Mouse (Mus musculus) hindbrain, embryonic 13.5 days (tissue): ENCODE results near the gene Tbc1d12. TPM values are rescaled to one million over a fixed set of nuclear protein-coding genes. Genes with fewer than 3 reads are reported as not detected.

Experiments used
- ATAC-seq: fragments of 200-750 bp; cut with Nextera tagmentation; 2 replicates; pipeline ENCODE4 v1.8.0; 2017; ENCODE audit warnings: moderate TSS enrichment; ENCODE audit not compliant: low FRiP score
- H3K27ac ChIP-seq: fragments of 300-500 bp; sonication (generic); 2 replicates; pipeline ENCODE4 v1.5.1; 2015; ENCODE audit warnings: inconsistent platforms, mild to moderate bottlenecking, moderate library complexity
- H3K27me3 ChIP-seq: fragments of 300-500 bp; sonication (generic); 2 replicates; pipeline ENCODE4 v1.6.1; 2015; ENCODE audit warnings: mild to moderate bottlenecking, inconsistent platforms
- H3K36me3 ChIP-seq: fragments of 300-500 bp; sonication (generic); 2 replicates; pipeline ENCODE4 v1.6.1; 2015; ENCODE audit warnings: mild to moderate bottlenecking, inconsistent platforms
- H3K4me1 ChIP-seq: fragments of 300-500 bp; sonication (generic); replicated peaks from 2 replicates; pipeline ENCODE4 v1.6.1; 2015; ENCODE audit warnings: inconsistent platforms
- H3K4me2 ChIP-seq: fragments of 300-500 bp; sonication (generic); 2 replicates; pipeline ENCODE4 v1.6.1; 2015; ENCODE audit warnings: inconsistent platforms, mild to moderate bottlenecking, moderate library complexity
- H3K4me3 ChIP-seq: fragments of 300-500 bp; sonication (generic); 2 replicates; pipeline ENCODE4 v1.5.1; 2015; ENCODE audit warnings: mild to moderate bottlenecking, inconsistent platforms
- H3K9ac ChIP-seq: fragments of 300-500 bp; sonication (generic); 2 replicates; pipeline ENCODE4 v1.6.1; 2015; ENCODE audit warnings: mild to moderate bottlenecking, inconsistent platforms
- H3K9me3 ChIP-seq: fragments of 300-500 bp; sonication (generic); 2 replicates; pipeline ENCODE4 v1.6.1; 2016; ENCODE audit warnings: inconsistent platforms
- WGBS: fragments of 180-500 bp; shearing (Covaris S2); methylation state at CpG from one replicate; pipeline ENCODE4 v1.1.7; 2015; 5-methylcytosine and 5-hydroxymethylcytosine counted together
- polyA plus RNA-seq: library from polyadenylated mRNA; unstranded; fragments of >200 nt; fragmentation: Nextera tagmentation; extraction: Ambion mirVana; gene quantifications from 2 replicates; pipeline ENCODE4 v1.2.1, GENCODE M21; 2015

The Tbc1d12 gene
- 5.0 and 6.0 TPM in 2 replicates for polyA plus RNA-seq

DNA sequence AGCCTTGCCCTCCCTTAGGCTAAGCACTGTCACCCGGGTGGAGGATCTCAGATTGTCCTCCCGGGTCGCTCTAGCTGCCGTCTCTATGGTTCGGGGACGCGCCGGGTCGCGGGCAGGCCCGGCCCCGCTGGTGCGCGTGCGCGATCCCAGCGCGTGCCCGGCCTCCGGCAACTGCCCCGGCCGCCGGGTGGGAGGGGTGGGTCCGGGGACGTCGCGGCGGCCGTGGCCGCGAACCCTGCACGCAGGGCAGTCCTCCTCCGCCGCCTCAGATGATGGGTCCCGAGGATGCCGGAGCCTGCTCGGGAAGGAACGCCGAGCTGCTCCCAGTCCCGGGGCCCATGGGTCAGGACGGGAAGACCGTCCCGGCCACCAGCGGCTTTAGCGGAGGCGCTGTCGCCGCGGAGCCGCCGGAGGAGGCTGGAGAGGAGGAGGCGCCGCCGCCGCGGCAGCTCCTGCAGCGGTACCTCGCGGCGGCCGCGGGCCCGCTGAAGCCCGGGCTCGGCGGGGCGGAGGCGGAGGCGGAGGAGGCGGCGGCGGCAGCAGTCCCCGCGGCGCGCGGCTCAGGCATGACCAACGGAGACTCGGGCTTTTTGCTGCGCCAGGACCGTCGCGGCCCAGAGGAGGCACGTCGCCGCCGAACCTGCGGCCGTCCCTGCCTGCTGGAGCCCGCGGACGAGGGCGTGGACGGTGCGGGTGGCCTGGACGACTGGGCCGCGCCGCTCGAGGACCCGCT is at the start of gene Tbc1d12:
Tbc1d12 (plus strand) TSS at position 142 of the 733 bp plus-strand sequence.
- WGBS = under 1% methylated on average over 72 of the region's 101 CpGs
- ATAC-seq = peak; percentile 96
- Histone ChIP-seq H3K9ac (peak within 1 kb of the TSS; percentile 92), H3K36me3 (peaks cover 1% of the 10 kb centered on the region; the same call in 1 of the 2 replicates), H3K4me1 (peaks cover 29% of the 10 kb centered on the region), H3K4me3 (peak within 1 kb of the TSS; percentile 88), H3K27me3 (no peaks in the 10 kb centered on the region), H3K4me2 (peak within 1 kb of the TSS; percentile 57), H3K9me3 (no peaks in the 10 kb centered on the region), H3K27ac (peak within 1 kb of the TSS; percentile 96)

DNA sequence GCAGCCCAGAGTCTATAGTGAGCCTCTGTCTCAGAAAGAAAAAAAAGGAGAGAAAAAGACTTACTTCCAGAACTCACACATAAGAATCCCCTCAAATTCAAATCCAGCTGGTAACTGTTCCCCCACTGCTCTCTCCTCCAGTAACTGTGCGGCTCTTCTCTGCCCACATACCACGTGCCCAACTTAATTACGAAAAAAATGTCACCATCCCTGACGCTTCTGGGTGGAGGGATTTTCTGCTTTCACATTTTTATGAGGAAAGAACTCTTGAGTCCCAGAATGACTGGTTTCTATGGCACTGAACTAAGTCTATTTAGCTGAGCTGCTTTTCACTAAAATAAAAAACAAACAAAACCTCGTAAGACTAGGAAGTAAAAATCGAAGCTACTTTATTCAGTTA is 48.6 kb upstream of the Tbc1d12 start:
- no peaks in the 10 kb centered on the region for H3K9me3 ChIP-seq
- H3K4me3 ChIP-seq = no peak overlapping the region
- peaks cover 54% of the 10 kb centered on the region for H3K36me3 ChIP-seq
- H3K27me3 ChIP-seq = no peaks in the 10 kb centered on the region
- no peak overlapping the region for H3K4me2 ChIP-seq
- 87% methylated on average over 6 of the region's 6 CpGs for WGBS
- no peak overlapping the region for H3K27ac ChIP-seq
- no peak for ATAC-seq
- no peak overlapping the region for H3K9ac ChIP-seq
- H3K4me1 ChIP-seq = no peaks in the 10 kb centered on the region

DNA sequence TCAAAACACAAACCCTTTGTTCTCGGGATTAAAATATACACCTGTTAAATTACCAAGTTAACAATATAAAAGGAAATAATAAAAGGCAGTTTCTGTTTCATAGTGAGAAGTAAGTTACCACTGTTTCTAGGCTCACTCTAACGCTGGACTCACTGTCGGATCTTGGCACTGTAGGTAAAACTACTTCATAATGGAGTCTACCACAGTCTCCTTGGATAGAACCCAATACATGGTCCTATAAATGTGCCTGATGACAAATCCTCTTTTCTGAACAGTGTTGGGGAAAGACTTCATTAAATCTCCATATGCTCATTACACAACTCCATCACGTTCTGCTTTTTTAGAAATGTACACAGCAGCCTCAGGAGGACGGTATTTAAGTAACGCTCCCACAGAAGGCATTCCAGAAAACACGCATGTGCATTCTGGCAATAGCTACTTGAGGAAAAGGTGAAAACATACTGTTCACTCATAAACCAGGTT is 42.8 kb upstream of the Tbc1d12 start:
- peaks cover 93% of the 10 kb centered on the region for H3K36me3 ChIP-seq
- WGBS = 96% methylated on average over 7 of the region's 7 CpGs
- no peaks in the 10 kb centered on the region for H3K9me3 ChIP-seq
- H3K4me2 ChIP-seq = no peak overlapping the region
- no peaks in the 10 kb centered on the region for H3K4me1 ChIP-seq
- no peaks in the 10 kb centered on the region for H3K27me3 ChIP-seq
- no peak overlapping the region for H3K4me3 ChIP-seq
- ATAC-seq = no peak
- no peak overlapping the region for H3K27ac ChIP-seq
- H3K9ac ChIP-seq = no peak overlapping the region

DNA sequence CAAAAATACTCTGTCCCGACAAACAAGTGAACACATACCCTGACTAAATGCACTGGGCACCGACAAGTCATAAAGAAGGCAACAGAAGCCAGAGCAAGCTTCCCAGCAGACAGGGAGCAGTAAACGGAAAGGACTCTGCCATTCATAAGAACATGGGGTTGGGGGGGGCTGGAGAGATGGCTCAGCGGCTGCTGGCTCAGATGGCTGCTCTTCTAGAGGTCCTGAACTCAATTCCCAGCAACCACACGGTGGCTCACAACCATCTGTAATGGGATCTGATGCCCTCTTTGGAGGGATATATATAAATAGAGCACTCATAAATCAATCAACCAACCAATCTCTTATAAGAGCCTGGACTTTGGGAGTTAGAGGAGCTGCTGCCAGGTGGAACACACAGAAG is 39.8 kb upstream of the Tbc1d12 start:
- no peak overlapping the region for H3K27ac ChIP-seq
- H3K4me3 ChIP-seq = no peak overlapping the region
- peaks cover 83% of the 10 kb centered on the region for H3K36me3 ChIP-seq
- H3K9ac ChIP-seq = no peak overlapping the region
- H3K4me2 ChIP-seq = no peak overlapping the region
- no peaks in the 10 kb centered on the region for H3K4me1 ChIP-seq
- H3K27me3 ChIP-seq = no peaks in the 10 kb centered on the region
- no peak for ATAC-seq
- no peaks in the 10 kb centered on the region for H3K9me3 ChIP-seq
- 79% methylated on average over 5 of the region's 5 CpGs for WGBS

DNA sequence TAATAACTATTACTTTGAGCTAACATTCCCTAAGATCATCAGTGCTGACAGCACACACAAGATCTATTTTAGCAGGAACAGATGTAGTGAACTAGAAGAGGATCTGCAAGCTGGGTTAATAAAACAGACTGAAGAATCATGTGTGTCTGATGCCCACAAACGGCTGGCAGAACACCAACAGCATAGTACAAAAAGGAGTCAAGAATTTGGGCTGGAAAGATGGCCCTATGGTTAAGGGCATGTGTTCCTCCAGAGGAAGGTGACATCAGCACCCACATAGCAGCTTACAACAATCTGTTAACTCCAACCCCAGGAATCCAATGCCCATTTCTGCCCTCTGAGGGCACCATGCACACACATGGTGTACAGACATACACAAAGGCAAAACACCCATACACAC is 38.1 kb upstream of the Tbc1d12 start:
- no peak overlapping the region for H3K4me3 ChIP-seq
- H3K9me3 ChIP-seq = no peaks in the 10 kb centered on the region
- H3K27me3 ChIP-seq = no peaks in the 10 kb centered on the region
- H3K4me1 ChIP-seq = no peaks in the 10 kb centered on the region
- H3K36me3 ChIP-seq = peaks cover 83% of the 10 kb centered on the region
- no peak overlapping the region for H3K9ac ChIP-seq
- 97% methylated on average over 1 of the region's 1 CpGs for WGBS
- no peak overlapping the region for H3K27ac ChIP-seq
- no peak overlapping the region for H3K4me2 ChIP-seq
- no peak for ATAC-seq

DNA sequence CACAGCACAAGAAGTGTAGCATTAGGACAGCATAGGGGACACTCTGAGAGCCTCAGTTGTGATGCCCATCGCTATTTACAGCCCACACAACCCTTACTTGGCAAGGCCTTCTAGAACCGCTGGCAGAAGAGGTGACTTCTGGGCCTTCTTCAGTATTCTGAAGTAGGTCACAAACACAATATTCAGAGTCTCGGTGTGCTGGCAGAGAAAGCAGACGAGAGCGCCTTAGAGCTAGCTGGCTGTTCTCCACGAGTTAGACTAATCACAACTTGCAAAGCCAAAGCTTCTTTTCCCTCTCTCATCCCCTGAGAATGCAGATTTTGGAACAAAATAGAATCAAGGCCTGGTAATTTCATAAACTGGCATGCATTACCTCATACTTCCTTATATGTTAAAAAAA is 37.6 kb upstream of the Tbc1d12 start:
- Histone ChIP-seq H3K9me3 (no peaks in the 10 kb centered on the region), H3K4me3 (no peak overlapping the region), H3K27ac (no peak overlapping the region), H3K9ac (no peak overlapping the region), H3K27me3 (no peaks in the 10 kb centered on the region), H3K4me1 (no peaks in the 10 kb centered on the region), H3K36me3 (peaks cover 83% of the 10 kb centered on the region), H3K4me2 (no peak overlapping the region)
- 97% methylated on average over 6 of the region's 6 CpGs for WGBS
- no peak for ATAC-seq

DNA sequence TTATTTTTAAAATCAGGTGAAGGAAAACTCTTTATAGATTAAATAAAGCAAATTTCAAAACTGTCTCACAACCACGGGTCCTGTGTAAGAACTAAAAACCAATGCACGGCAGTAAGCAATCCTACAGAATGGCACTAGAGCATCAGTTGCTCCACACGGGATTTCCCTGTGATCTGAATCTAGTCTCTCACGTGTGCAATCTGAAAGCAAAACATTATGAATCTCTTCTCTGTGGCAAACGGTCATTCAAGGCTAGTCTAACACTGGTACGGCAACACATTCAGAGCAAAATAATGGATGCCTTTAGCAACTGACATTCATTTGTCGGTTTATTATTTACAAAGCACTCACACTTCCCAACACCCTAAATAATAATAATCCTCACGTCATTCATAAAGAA is 18.2 kb upstream of the Tbc1d12 start:
- Histone ChIP-seq H3K27me3 (no peaks in the 10 kb centered on the region), H3K9ac (peak overlapping the region; percentile 82), H3K27ac (no peak overlapping the region), H3K4me2 (peak overlapping the region; percentile 83), H3K4me1 (peaks cover 15% of the 10 kb centered on the region), H3K4me3 (peak overlapping the region; percentile 79), H3K36me3 (peaks cover 28% of the 10 kb centered on the region), H3K9me3 (no peaks in the 10 kb centered on the region)
- no peak for ATAC-seq
- 44% methylated on average over 8 of the region's 8 CpGs for WGBS

DNA sequence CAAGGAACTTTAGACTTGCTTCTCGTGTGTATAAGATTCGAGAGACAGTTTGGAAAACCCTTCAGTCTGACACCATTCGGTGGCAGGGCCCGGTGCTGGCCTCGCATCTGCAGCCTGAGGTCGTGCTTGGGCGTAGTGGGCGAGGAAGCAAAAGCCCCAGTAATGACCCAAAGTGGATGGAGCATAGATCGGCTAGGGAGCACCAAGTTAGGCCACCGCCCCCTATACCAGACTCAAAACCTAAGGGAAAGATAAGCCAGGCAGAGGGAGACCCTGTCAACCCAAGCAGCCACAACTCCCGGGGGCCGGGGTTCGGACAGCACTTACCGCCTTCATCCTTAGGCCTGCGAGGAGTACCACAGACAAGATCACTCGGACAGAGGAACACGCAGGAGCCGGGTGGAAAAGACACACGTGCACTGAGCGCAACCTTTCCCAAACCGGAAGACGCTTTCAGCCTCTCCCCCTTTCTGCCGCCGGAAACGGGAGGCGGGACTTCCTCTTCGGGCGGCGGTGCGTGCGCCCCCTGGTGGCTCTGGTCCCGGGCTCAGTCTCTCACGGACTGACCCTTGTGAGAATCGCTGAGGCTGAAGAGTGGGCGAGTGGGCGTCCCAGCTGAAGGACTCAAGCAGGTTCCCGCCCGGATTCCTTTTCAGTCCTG is 17.5 kb upstream of the Tbc1d12 start, which contains the start of gene Noc3l:
Noc3l (minus strand) TSS at position 472 of the 661 bp plus-strand sequence.
- Histone ChIP-seq H3K4me3 (peak within 1 kb of the TSS; percentile 79), H3K27ac (peak within 1 kb of the TSS; percentile 74), H3K36me3 (peaks cover 24% of the 10 kb centered on the region), H3K9me3 (no peaks in the 10 kb centered on the region), H3K27me3 (no peaks in the 10 kb centered on the region), H3K4me2 (peak within 1 kb of the TSS; percentile 83), H3K4me1 (peaks cover 15% of the 10 kb centered on the region), H3K9ac (peak within 1 kb of the TSS; percentile 82)
- under 1% methylated on average over 38 of the region's 38 CpGs for WGBS
- peak; percentile 98 for ATAC-seq

DNA sequence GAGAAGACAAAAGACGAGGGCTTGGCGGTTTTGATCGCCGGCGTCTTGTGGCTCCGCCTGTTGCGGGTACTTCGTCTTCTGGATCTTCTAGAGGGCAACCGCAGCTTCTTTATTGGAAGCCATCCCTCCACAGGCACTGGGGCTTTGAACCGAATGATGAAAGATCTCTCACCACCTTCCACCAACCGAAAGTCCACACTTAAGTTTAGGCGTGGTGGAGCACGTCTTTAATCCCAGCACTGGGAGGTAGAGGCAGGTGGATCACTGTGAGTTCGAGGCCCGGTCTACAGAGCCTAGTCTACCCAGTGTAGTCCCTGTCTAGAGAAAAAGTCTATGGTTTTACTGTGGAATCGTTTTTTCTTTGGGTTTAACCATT is 17.0 kb upstream of the Tbc1d12 start:
- Histone ChIP-seq H3K9me3 (no peaks in the 10 kb centered on the region), H3K27ac (peak overlapping the region; percentile 74), H3K36me3 (peaks cover 19% of the 10 kb centered on the region), H3K4me1 (peaks cover 15% of the 10 kb centered on the region), H3K9ac (peak overlapping the region; percentile 82), H3K27me3 (no peaks in the 10 kb centered on the region), H3K4me3 (peak overlapping the region; percentile 79), H3K4me2 (peak overlapping the region; percentile 83)
- WGBS = 13% methylated on average over 16 of the region's 16 CpGs
- ATAC-seq = peak; percentile 81

DNA sequence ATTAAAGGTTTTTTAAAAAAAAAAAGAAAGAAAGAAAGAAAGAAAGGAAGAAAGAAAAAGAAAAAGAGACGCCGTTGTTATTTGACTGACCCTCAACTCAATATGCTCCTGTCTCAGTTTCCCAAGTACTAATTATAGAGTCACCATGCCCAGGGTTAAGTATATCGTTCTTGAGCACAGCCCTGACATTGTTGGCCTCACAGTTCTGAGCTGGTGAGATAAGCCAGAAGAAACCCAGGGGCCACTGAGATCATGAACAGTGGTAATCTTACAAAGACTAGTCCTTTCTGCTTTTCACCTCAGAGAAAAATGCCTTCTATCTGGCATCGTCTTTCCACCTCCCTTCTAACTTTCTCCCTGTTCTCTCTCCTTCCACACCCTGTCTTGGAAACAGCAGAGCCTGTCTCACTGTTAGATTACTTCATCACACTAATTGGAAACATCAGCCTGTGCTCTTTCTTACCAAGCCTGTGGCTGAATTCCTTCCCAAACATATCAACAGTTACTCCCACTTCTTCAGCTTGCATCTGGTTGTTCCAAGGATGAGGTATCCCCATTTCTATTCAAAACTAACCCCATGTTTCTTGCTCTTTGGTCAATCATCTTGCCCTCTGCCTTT is 16.1 kb upstream of the Tbc1d12 start:
- Histone ChIP-seq H3K27ac (no peak overlapping the region), H3K9me3 (no peaks in the 10 kb centered on the region)
- WGBS = 88% methylated on average over 4 of the region's 4 CpGs

DNA sequence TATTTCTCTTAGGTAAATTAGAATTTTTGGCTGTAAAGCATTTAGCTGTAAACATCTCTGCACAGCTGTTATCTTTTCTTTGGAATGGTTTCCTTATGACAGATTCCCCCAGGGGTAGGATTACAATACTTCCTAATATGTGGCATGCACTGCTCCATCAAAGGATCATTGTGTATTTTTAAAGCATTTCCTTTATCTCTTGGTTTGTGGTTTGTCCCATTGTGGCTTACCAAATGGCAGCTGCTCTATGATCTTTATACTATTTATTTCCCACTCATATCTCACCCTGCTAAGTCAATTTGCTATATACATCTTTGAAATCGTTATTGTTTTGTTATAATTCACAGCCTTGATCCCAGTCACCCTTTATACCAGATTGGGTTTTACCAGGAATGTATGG is 3.2 kb upstream of the Tbc1d12 start:
- Histone ChIP-seq H3K9me3 (no peaks in the 10 kb centered on the region), H3K4me1 (peaks cover 9% of the 10 kb centered on the region), H3K9ac (no peak overlapping the region), H3K27me3 (no peaks in the 10 kb centered on the region), H3K4me3 (no peak overlapping the region), H3K4me2 (no peak overlapping the region), H3K36me3 (no peaks in the 10 kb centered on the region), H3K27ac (no peak overlapping the region)
- no peak for ATAC-seq
- 66% methylated on average over 1 of the region's 1 CpGs for WGBS

More for the DNA sequence above, 16.1 kb upstream of the Tbc1d12 start:
- no peak for ATAC-seq
- Histone ChIP-seq H3K36me3 (peaks cover 10% of the 10 kb centered on the region), H3K4me1 (peaks cover 15% of the 10 kb centered on the region), H3K9ac (no peak overlapping the region), H3K4me3 (no peak overlapping the region), H3K27me3 (no peaks in the 10 kb centered on the region), H3K4me2 (no peak overlapping the region)

DNA sequence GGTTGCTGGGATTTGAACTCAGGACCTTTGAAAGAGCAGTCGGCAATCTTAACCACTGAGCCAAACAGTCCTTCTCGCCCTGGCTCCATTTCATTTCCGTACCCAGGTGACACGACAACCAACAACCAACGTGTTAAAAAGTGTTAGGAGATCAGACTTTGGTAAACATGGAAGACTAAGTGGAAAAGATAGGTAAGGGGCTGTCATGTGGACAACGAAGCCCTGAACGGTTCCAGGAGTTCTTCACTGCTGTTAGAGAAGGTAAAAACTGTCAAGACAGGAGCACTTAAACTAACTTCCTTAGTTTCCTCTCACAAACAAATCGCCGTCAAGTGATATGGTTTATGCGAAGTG is 318 bp upstream of the Tbc1d12 start:
- Histone ChIP-seq H3K36me3 (no peaks in the 10 kb centered on the region), H3K4me2 (peak overlapping the region; percentile 57), H3K27ac (peak overlapping the region; percentile 96; the same call in 1 of the 2 replicates), H3K27me3 (no peaks in the 10 kb centered on the region), H3K4me1 (peaks cover 29% of the 10 kb centered on the region), H3K9me3 (no peaks in the 10 kb centered on the region), H3K4me3 (peak overlapping the region; percentile 88), H3K9ac (peak overlapping the region; percentile 92)
- ATAC-seq = peak; percentile 0; the same call in 1 of the 2 replicates
- 26% methylated on average over 10 of the region's 10 CpGs for WGBS
